Mouse (Mus musculus) midbrain, embryonic 14.5 days (tissue): ENCODE results near the gene Nfic. TPM values are rescaled to one million over a fixed set of nuclear protein-coding genes. Genes with fewer than 3 reads are reported as not detected.

Experiments
- ATAC-seq: fragments of 200-750 bp; cut with Nextera tagmentation; 2 replicates; pipeline ENCODE4 v1.8.0; 2017; ENCODE audit warnings: moderate number of reproducible peaks, moderate library complexity; ENCODE audit not compliant: low FRiP score, low TSS enrichment
- DNase-seq: peaks from one replicate; pipeline ENCODE4 v3.0.0-alpha.2; 2015
- H3K27ac ChIP-seq: fragments of 300-500 bp; sonication (generic); replicated peaks from 2 replicates; pipeline ENCODE4 v1.5.1; 2014; ENCODE audit warnings: mild to moderate bottlenecking, low read depth, low read length, moderate library complexity
- H3K27me3 ChIP-seq: fragments of 300-500 bp; sonication (generic); 2 replicates; pipeline ENCODE4 v1.6.1; 2014; ENCODE audit warnings: low read length, control low read depth, mixed read lengths; ENCODE audit not compliant: control insufficient read depth, insufficient read depth
- H3K36me3 ChIP-seq: fragments of 300-500 bp; sonication (generic); 2 replicates; pipeline ENCODE4 v1.6.1; 2014; ENCODE audit warnings: low read length, control low read depth; ENCODE audit not compliant: control insufficient read depth, insufficient read depth
- H3K4me1 ChIP-seq: fragments of 300-500 bp; sonication (generic); 2 replicates; pipeline ENCODE4 v1.6.1; 2014; ENCODE audit warnings: mild to moderate bottlenecking, antibody characterized with exemption, low read length, control low read depth; ENCODE audit not compliant: control insufficient read depth, insufficient read depth
- H3K4me2 ChIP-seq: fragments of 300-500 bp; sonication (generic); 2 replicates; pipeline ENCODE4 v1.6.1; 2014; ENCODE audit warnings: mild to moderate bottlenecking, low read length, moderate library complexity
- H3K4me3 ChIP-seq: fragments of 300-500 bp; sonication (generic); replicated peaks from 2 replicates; pipeline ENCODE4 v1.5.1; 2014; ENCODE audit warnings: low read depth, low read length
- H3K9ac ChIP-seq: fragments of 300-500 bp; sonication (generic); replicated peaks from 2 replicates; pipeline ENCODE4 v1.6.1; 2014; ENCODE audit warnings: mild to moderate bottlenecking, low read length, moderate library complexity
- H3K9me3 ChIP-seq: fragments of 300-500 bp; sonication (generic); 2 replicates; pipeline ENCODE4 v1.6.1; 2016; ENCODE audit warnings: low read length, control low read depth, mixed read lengths; ENCODE audit not compliant: control insufficient read depth
- WGBS: fragments of 180-500 bp; shearing (Covaris S2); extraction: QIAGEN DNeasy Blood & Tissue Kit; methylation state at CpG from one replicate; pipeline ENCODE4 v1.1.7; 2014; 5-methylcytosine and 5-hydroxymethylcytosine counted together
- polyA plus RNA-seq: library from polyadenylated mRNA; unstranded; fragments of >200 nt; fragmentation: Nextera tagmentation; extraction: Ambion mirVana; gene quantifications from 2 replicates; pipeline ENCODE4 v1.2.1, GENCODE M21; 2014

Gene Nfic
- polyA plus RNA-seq, 1 experiment from 2014 or later = 13.7 TPM

GRCm38 (mm10) chr10:81411471-81412400, 43.7 kb downstream of the Nfic start:
- no peak for ATAC-seq
- H3K27me3 ChIP-seq = peaks cover 15% of the 10 kb centered on the region; the same call in 1 of the 2 replicates
- peak; percentile 59 for DNase-seq
- H3K4me2 ChIP-seq = no peak overlapping the region
- H3K4me3 ChIP-seq = no peak overlapping the region
- no peaks in the 10 kb centered on the region for H3K9me3 ChIP-seq
- H3K36me3 ChIP-seq = peaks cover 16% of the 10 kb centered on the region
- H3K9ac ChIP-seq = no peak overlapping the region
- 64% methylated on average over 18 of the region's 18 CpGs for WGBS
- H3K27ac ChIP-seq = peak overlapping the region; percentile 45; the same call in 1 of the 2 replicates
- H3K4me1 ChIP-seq = peaks cover 24% of the 10 kb centered on the region

- ATAC-seq = no peak
- 86% methylated on average over 9 of the region's 9 CpGs for WGBS
- Histone ChIP-seq H3K4me1 (peaks cover 25% of the 10 kb centered on the region), H3K4me3 (no peak overlapping the region), H3K36me3 (peaks cover 20% of the 10 kb centered on the region), H3K9ac (no peak overlapping the region), H3K9me3 (no peaks in the 10 kb centered on the region), H3K27ac (peak overlapping the region; percentile 45; the same call in 1 of the 2 replicates), H3K27me3 (peaks cover 18% of the 10 kb centered on the region; the same call in 1 of the 2 replicates), H3K4me2 (no peak overlapping the region)
- DNase-seq = no peak
Observed at GRCm38 (mm10) chr10:81410981-81411380, 44.5 kb downstream of the Nfic start.

GRCm38 (mm10) chr10:81410350-81410749, 45.1 kb downstream of the Nfic start:
- H3K27ac ChIP-seq = no peak overlapping the region
- H3K9ac ChIP-seq = no peak overlapping the region
- H3K4me1 ChIP-seq = peaks cover 25% of the 10 kb centered on the region
- peaks cover 18% of the 10 kb centered on the region; the same call in 1 of the 2 replicates for H3K27me3 ChIP-seq
- H3K4me2 ChIP-seq = no peak overlapping the region
- DNase-seq = no peak
- peaks cover 22% of the 10 kb centered on the region for H3K36me3 ChIP-seq
- WGBS = 69% methylated on average over 4 of the region's 4 CpGs
- H3K4me3 ChIP-seq = no peak overlapping the region
- no peak for ATAC-seq
- H3K9me3 ChIP-seq = no peaks in the 10 kb centered on the region

GRCm38 (mm10) chr10:81409330-81409729, 46.1 kb downstream of the Nfic start:
- peaks cover 25% of the 10 kb centered on the region for H3K4me1 ChIP-seq
- H3K36me3 ChIP-seq = peaks cover 29% of the 10 kb centered on the region
- no peak overlapping the region for H3K4me3 ChIP-seq
- peaks cover 18% of the 10 kb centered on the region; the same call in 1 of the 2 replicates for H3K27me3 ChIP-seq
- WGBS = 17% methylated on average over 8 of the region's 8 CpGs
- ATAC-seq (no peak), DNase-seq (no peak)
- H3K9ac ChIP-seq = no peak overlapping the region
- H3K9me3 ChIP-seq = no peaks in the 10 kb centered on the region
- H3K4me2 ChIP-seq = no peak overlapping the region
- no peak overlapping the region for H3K27ac ChIP-seq

GRCm38 (mm10) chr10:81408871-81409291, 46.6 kb downstream of the Nfic start:
- Histone ChIP-seq H3K27ac (no peak overlapping the region), H3K27me3 (peaks cover 18% of the 10 kb centered on the region; the same call in 1 of the 2 replicates), H3K4me1 (peaks cover 23% of the 10 kb centered on the region), H3K36me3 (peaks cover 33% of the 10 kb centered on the region), H3K4me2 (no peak overlapping the region), H3K9ac (no peak overlapping the region), H3K9me3 (no peaks in the 10 kb centered on the region), H3K4me3 (no peak overlapping the region)
- ATAC-seq = no peak
- peak; percentile 73 for DNase-seq
- 21% methylated on average over 9 of the region's 9 CpGs for WGBS

GRCm38 (mm10) chr10:81408424-81408729, 47.1 kb downstream of the Nfic start:
- no peak overlapping the region for H3K4me2 ChIP-seq
- H3K4me1 ChIP-seq = peaks cover 23% of the 10 kb centered on the region
- no peaks in the 10 kb centered on the region for H3K9me3 ChIP-seq
- peaks cover 35% of the 10 kb centered on the region for H3K36me3 ChIP-seq
- H3K27me3 ChIP-seq = peaks cover 18% of the 10 kb centered on the region; the same call in 1 of the 2 replicates
- ATAC-seq (no peak), DNase-seq (no peak)
- H3K4me3 ChIP-seq = no peak overlapping the region
- H3K27ac ChIP-seq = no peak overlapping the region
- H3K9ac ChIP-seq = no peak overlapping the region
- 39% methylated on average over 13 of the region's 13 CpGs for WGBS

- Histone ChIP-seq H3K9me3 (no peaks in the 10 kb centered on the region), H3K36me3 (peaks cover 35% of the 10 kb centered on the region), H3K4me3 (0 out of 2 replicates have a peak overlapping the region, but pooled peaks have one; percentile 2), H3K27me3 (peaks cover 18% of the 10 kb centered on the region; the same call in 1 of the 2 replicates), H3K4me2 (peak overlapping the region; percentile 34), H3K9ac (no peak overlapping the region), H3K4me1 (peaks cover 29% of the 10 kb centered on the region), H3K27ac (no peak overlapping the region)
- WGBS = 26% methylated on average over 31 of the region's 31 CpGs
- DNase-seq (peak; percentile 75), ATAC-seq (no peak)
Observed at GRCm38 (mm10) chr10:81407539-81408423, 47.7 kb downstream of the Nfic start.
